Mouse (Mus musculus) forebrain, postnatal 0 days (tissue): ENCODE measurements at regions not wholly inside any gene's neighbourhood (a gene's known extent, or its start where the extent isn't known, plus 50 kb on each side); places are given as distances from the start of the nearest gene placed in this dataset.

Experiments used
- ATAC-seq: fragments of 200-750 bp; cut with Nextera tagmentation; 2 replicates; pipeline ENCODE4 v1.8.0; 2017; ENCODE audit warnings: mild to moderate bottlenecking, moderate library complexity
- DNase-seq: peaks from one replicate; pipeline ENCODE4 v3.0.0-alpha.2; 2015
- H3K27ac ChIP-seq: fragments of 300-500 bp; sonication (generic); 2 replicates; pipeline ENCODE4 v1.5.1; 2014; ENCODE audit warnings: low read depth, mild to moderate bottlenecking, antibody characterized with exemption, low read length, moderate library complexity, mixed read lengths
- H3K27me3 ChIP-seq: fragments of 300-500 bp; sonication (generic); 2 replicates; pipeline ENCODE4 v1.6.1; 2014; ENCODE audit warnings: mild to moderate bottlenecking, low read length, mixed read lengths; ENCODE audit not compliant: insufficient read depth
- H3K36me3 ChIP-seq: fragments of 300-500 bp; sonication (generic); 2 replicates; pipeline ENCODE4 v1.6.1; 2014; ENCODE audit warnings: mild to moderate bottlenecking, moderate library complexity; ENCODE audit not compliant: insufficient read depth
- H3K4me1 ChIP-seq: fragments of 300-500 bp; sonication (generic); 2 replicates; pipeline ENCODE4 v1.6.1; 2014; ENCODE audit warnings: antibody characterized with exemption; ENCODE audit not compliant: insufficient read depth
- H3K4me2 ChIP-seq: fragments of 300-500 bp; sonication (generic); 2 replicates; pipeline ENCODE4 v1.6.1; 2014; ENCODE audit warnings: low read depth, mild to moderate bottlenecking, moderate library complexity
- H3K4me3 ChIP-seq: fragments of 300-500 bp; sonication (generic); 2 replicates; pipeline ENCODE4 v1.5.1; 2014; ENCODE audit warnings: low read depth, low read length, mixed read lengths
- H3K9ac ChIP-seq: fragments of 300-500 bp; sonication (generic); 2 replicates; pipeline ENCODE4 v1.6.1; 2014; ENCODE audit warnings: mild to moderate bottlenecking
- H3K9me3 ChIP-seq: fragments of 300-500 bp; sonication (generic); 2 replicates; pipeline ENCODE4 v1.6.1; 2016; ENCODE audit warnings: low read length
- CTCF ChIP-seq: sonication (generic); IDR thresholded peaks from 2 replicates; pipeline ENCODE4 v1.5.1; 2016; ENCODE audit warnings: antibody characterized with exemption, control low read depth, low read depth
- WGBS: fragments of 180-500 bp; shearing (Covaris S2); extraction: QIAGEN DNeasy Blood & Tissue Kit; methylation state at CpG from one replicate; pipeline ENCODE4 v1.1.7; 2014; 5-methylcytosine and 5-hydroxymethylcytosine counted together

- WGBS: 50% methylated on average over 10 of the region's 10 CpGs
- H3K27ac ChIP-seq: no peak overlapping the region
- ATAC-seq (no peak), DNase-seq (no peak)
- H3K9ac ChIP-seq: no peak overlapping the region
- H3K9me3 ChIP-seq: no peaks in the 10 kb centered on the region
- no peak overlapping the region for H3K4me2 ChIP-seq
- no peaks in the 10 kb centered on the region for H3K27me3 ChIP-seq
- H3K4me1 ChIP-seq: no peaks in the 10 kb centered on the region
- H3K4me3 ChIP-seq: no peak overlapping the region
- no peak for TF ChIP-seq CTCF
- no peaks in the 10 kb centered on the region for H3K36me3 ChIP-seq
Measured at GRCm38 (mm10) chr4:137183181-137183850, 94.0 kb upstream of the Wnt4 start.

- H3K4me2 ChIP-seq: no peak overlapping the region
- no peaks in the 10 kb centered on the region for H3K36me3 ChIP-seq
- no peak for TF ChIP-seq CTCF
- no peaks in the 10 kb centered on the region for H3K4me1 ChIP-seq
- ATAC-seq (no peak), DNase-seq (no peak)
- no peak overlapping the region for H3K4me3 ChIP-seq
- H3K27me3 ChIP-seq: no peaks in the 10 kb centered on the region
- no peak overlapping the region for H3K9ac ChIP-seq
- no peak overlapping the region for H3K27ac ChIP-seq
- WGBS: 80% methylated on average over 14 of the region's 14 CpGs
- H3K9me3 ChIP-seq: no peaks in the 10 kb centered on the region
Measured at GRCm38 (mm10) chr4:137182547-137182946, 94.7 kb upstream of the Wnt4 start.

GRCm38 (mm10) chr4:137181252-137181651 is 96.0 kb upstream of the Wnt4 start:
- ATAC-seq (no peak), DNase-seq (no peak)
- TF ChIP-seq CTCF: no peak
- Histone ChIP-seq H3K36me3 (no peaks in the 10 kb centered on the region), H3K4me3 (no peak overlapping the region), H3K9ac (no peak overlapping the region), H3K27me3 (no peaks in the 10 kb centered on the region), H3K4me1 (no peaks in the 10 kb centered on the region), H3K9me3 (no peaks in the 10 kb centered on the region), H3K27ac (no peak overlapping the region), H3K4me2 (no peak overlapping the region)
- 67% methylated on average over 8 of the region's 8 CpGs for WGBS

DNA sequence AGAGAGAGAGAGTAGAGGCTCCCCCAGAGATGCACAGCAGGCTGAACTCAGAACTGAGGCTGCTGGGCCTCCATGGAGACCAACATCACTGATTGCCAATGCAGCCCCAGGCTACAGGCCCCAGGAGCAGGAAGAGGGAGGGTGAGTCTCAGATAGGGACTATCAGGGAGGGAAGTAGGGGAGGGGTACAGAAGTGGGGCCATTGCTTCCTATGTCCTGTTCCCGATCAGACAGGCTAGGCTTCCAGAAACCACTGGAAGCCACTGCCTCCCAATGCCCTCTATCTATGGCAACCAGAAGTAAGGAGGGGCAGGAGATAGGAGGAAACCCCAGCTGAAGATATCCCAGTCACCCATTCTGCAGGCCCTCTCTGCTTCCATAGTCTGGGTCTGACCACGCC is 97.2 kb upstream of the Wnt4 start:
- Histone ChIP-seq H3K27ac (no peak overlapping the region), H3K9ac (no peak overlapping the region), H3K4me3 (no peak overlapping the region), H3K27me3 (no peaks in the 10 kb centered on the region), H3K36me3 (no peaks in the 10 kb centered on the region), H3K4me2 (no peak overlapping the region), H3K4me1 (no peaks in the 10 kb centered on the region), H3K9me3 (no peaks in the 10 kb centered on the region)
- no peak for ATAC-seq
- no peak for TF ChIP-seq CTCF
- 77% methylated on average over 2 of the region's 2 CpGs for WGBS
- no peak for DNase-seq

DNA sequence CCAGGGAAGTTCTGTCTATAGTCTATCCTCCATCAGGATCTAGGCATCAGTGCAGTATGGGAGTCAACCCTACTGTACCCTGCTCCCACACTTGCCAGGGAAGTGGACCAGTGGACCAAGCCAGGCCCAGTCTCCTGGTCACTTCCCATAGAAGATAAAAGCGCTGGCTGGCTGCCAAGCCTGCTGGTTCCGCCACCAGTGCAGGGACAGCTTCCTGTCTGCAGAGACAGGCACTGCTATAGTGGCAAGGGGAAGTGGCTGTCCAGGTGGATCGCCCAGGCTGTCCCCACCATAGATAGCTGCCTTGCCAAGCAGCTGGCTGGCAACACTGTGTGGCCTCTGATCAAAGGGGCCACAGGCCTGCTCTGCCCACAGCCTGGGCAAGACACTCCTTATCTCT is 98.5 kb upstream of the Wnt4 start:
- no peak overlapping the region for H3K27ac ChIP-seq
- DNase-seq: no peak
- ATAC-seq: no peak
- no peak overlapping the region for H3K4me3 ChIP-seq
- H3K9me3 ChIP-seq: no peaks in the 10 kb centered on the region
- H3K36me3 ChIP-seq: no peaks in the 10 kb centered on the region
- no peak overlapping the region for H3K9ac ChIP-seq
- WGBS: 62% methylated on average over 3 of the region's 3 CpGs
- H3K27me3 ChIP-seq: no peaks in the 10 kb centered on the region
- no peak for TF ChIP-seq CTCF
- no peaks in the 10 kb centered on the region for H3K4me1 ChIP-seq
- H3K4me2 ChIP-seq: no peak overlapping the region

DNA sequence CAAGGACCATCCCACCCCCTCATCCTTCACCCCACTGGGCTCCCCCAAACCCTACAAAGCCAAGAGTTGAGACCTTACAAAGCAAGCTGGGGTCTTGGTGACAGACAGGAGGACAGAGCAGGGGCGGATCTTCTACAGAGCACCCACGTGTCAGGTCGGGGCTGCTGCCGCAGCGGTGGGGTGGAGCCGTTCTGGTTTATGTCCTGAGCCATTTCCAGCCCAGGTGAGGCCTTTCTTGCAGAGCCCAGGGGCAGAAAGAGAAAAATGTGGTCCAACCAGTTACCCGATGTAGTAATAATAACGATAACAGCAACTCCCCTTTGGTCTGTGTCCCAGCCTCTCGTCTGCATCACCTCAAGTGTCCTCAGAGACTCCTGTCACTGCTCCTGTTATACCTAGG is 112.4 kb upstream of the Wnt4 start:
- 37% methylated on average over 9 of the region's 9 CpGs for WGBS
- DNase-seq: no peak
- no peak for TF ChIP-seq CTCF
- 0 out of 2 replicates have a peak overlapping the region, but pooled peaks have one; percentile 14 for H3K9ac ChIP-seq
- H3K4me3 ChIP-seq: peak overlapping the region; percentile 28
- no peaks in the 10 kb centered on the region for H3K9me3 ChIP-seq
- no peak overlapping the region for H3K27ac ChIP-seq
- peak overlapping the region; percentile 39 for H3K4me2 ChIP-seq
- H3K4me1 ChIP-seq: no peaks in the 10 kb centered on the region
- no peaks in the 10 kb centered on the region for H3K36me3 ChIP-seq
- ATAC-seq: peak; percentile 43
- peaks cover 4% of the 10 kb centered on the region; the same call in 1 of the 2 replicates for H3K27me3 ChIP-seq

- H3K36me3 ChIP-seq: no peaks in the 10 kb centered on the region
- peak; percentile 77 for ATAC-seq
- 3% methylated on average over 12 of the region's 12 CpGs for WGBS
- peaks cover 4% of the 10 kb centered on the region; the same call in 1 of the 2 replicates for H3K27me3 ChIP-seq
- peak overlapping the region; percentile 39 for H3K4me2 ChIP-seq
- TF ChIP-seq CTCF: peak; percentile 96
- no peak overlapping the region for H3K27ac ChIP-seq
- DNase-seq: peak; percentile 85
- no peaks in the 10 kb centered on the region for H3K9me3 ChIP-seq
- no peak overlapping the region for H3K9ac ChIP-seq
- peak overlapping the region; percentile 28 for H3K4me3 ChIP-seq
- no peaks in the 10 kb centered on the region for H3K4me1 ChIP-seq
Measured at GRCm38 (mm10) chr4:137164429-137164828, 112.9 kb upstream of the Wnt4 start.
